Mouse (Mus musculus): Measurements from ENCODE around the gene Ankmy2. TPM values are rescaled to one million over a fixed set of nuclear protein-coding genes. Genes with fewer than 3 reads are reported as not detected.

The Ankmy2 gene
- polyA plus RNA-seq, 1 experiment, result 41.2 TPM

GRCm38 (mm10) chr12:36140401-36140800, 16.5 kb upstream of the Ankmy2 start:
- Histone ChIP-seq H3K27ac (ENCODE audit: insufficient read depth, low read length) (no peak overlapping the region), H3K4me3 (replicated peaks; ENCODE audit: insufficient read depth, low read depth, low read length) (no peak overlapping the region), H3K4me1 (ENCODE audit: control insufficient read depth, insufficient read depth, low read length) (peaks cover 7% of the 10 kb centered on the region), H3K27me3 (ENCODE audit: control insufficient read depth, insufficient read depth, low read length) (no peaks in the 10 kb centered on the region)
- peak in 1 of 2 experiments; percentile 35 for DNase-seq
- TF ChIP-seq POLR2A (IDR thresholded peaks at IDR 0.05; ENCODE audit: borderline replicate concordance, insufficient read depth, low read length), result no peak
- no peak for TF ChIP-seq CTCF (IDR thresholded peaks at IDR 0.05; ENCODE audit: borderline replicate concordance, insufficient read depth, low read depth, low read length)
- WGBS, result 17% methylated on average over 6 of the region's 6 CpGs

- no peak for DNase-seq
- peaks cover 5% of the 10 kb centered on the region for H3K4me1 ChIP-seq (ENCODE audit: control insufficient read depth, insufficient read depth, low read length)
- H3K27me3 ChIP-seq (ENCODE audit: control insufficient read depth, insufficient read depth, low read length), result no peaks in the 10 kb centered on the region; the same call in 1 of the 2 replicates
- no peak for TF ChIP-seq CTCF (IDR thresholded peaks at IDR 0.05; ENCODE audit: borderline replicate concordance, insufficient read depth, low read depth, low read length)
- no peak for TF ChIP-seq POLR2A (IDR thresholded peaks at IDR 0.05; ENCODE audit: borderline replicate concordance, insufficient read depth, low read length)
- no peak overlapping the region for H3K27ac ChIP-seq (ENCODE audit: insufficient read depth, low read length)
- no peak overlapping the region for H3K4me3 ChIP-seq (replicated peaks; ENCODE audit: insufficient read depth, low read depth, low read length)
- WGBS, result 95% methylated on average over 3 of the region's 3 CpGs
Observed at GRCm38 (mm10) chr12:36146230-36147011, 10.5 kb upstream of the Ankmy2 start.

DNA sequence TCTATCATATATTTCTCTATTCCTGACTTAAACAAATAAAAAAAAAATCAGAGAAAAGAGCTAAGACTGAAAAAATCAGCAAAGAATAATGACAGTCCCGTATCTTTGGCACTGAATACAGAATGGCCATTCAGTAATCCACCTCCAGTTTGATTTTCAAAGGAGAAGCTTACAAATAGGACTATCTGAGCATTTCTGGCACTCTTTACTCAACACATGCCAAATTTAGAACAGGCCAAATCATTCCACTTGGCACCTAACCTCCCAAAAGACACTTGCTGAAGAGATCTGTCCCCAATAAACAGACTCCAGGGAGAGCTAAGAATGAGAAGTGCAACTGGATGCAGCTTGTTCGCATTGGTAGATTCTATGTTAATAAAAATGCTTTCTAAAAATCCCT, 6.6 kb upstream of the Ankmy2 start:
- peak; percentile 38 to 88 for DNase-seq
- TF ChIP-seq CTCF (IDR thresholded peaks at IDR 0.05; ENCODE audit: borderline replicate concordance, insufficient read depth, low read depth, low read length) (no peak), POLR2A (IDR thresholded peaks at IDR 0.05; ENCODE audit: borderline replicate concordance, insufficient read depth, low read length) (no peak)
- peaks cover 15% of the 10 kb centered on the region for H3K4me1 ChIP-seq (ENCODE audit: control insufficient read depth, insufficient read depth, low read length)
- no peak overlapping the region for H3K4me3 ChIP-seq (replicated peaks; ENCODE audit: insufficient read depth, low read depth, low read length)
- no peak overlapping the region for H3K27ac ChIP-seq (ENCODE audit: insufficient read depth, low read length)
- no peaks in the 10 kb centered on the region; the same call in 1 of the 2 replicates for H3K27me3 ChIP-seq (ENCODE audit: control insufficient read depth, insufficient read depth, low read length)
- 9% methylated on average over 2 of the region's 2 CpGs for WGBS

- H3K27ac ChIP-seq (ENCODE audit: insufficient read depth, low read length), result no peak overlapping the region
- DNase-seq, result no peak
- no peak overlapping the region for H3K4me3 ChIP-seq (replicated peaks; ENCODE audit: insufficient read depth, low read depth, low read length)
- peaks cover 15% of the 10 kb centered on the region for H3K4me1 ChIP-seq (ENCODE audit: control insufficient read depth, insufficient read depth, low read length)
- 49% methylated on average over 2 of the region's 2 CpGs for WGBS
- no peaks in the 10 kb centered on the region; the same call in 1 of the 2 replicates for H3K27me3 ChIP-seq (ENCODE audit: control insufficient read depth, insufficient read depth, low read length)
- TF ChIP-seq POLR2A (IDR thresholded peaks at IDR 0.05; ENCODE audit: borderline replicate concordance, insufficient read depth, low read length) (no peak), CTCF (IDR thresholded peaks at IDR 0.05; ENCODE audit: borderline replicate concordance, insufficient read depth, low read depth, low read length) (no peak)
Observed at GRCm38 (mm10) chr12:36150737-36151136, 6.2 kb upstream of the Ankmy2 start.

GRCm38 (mm10) chr12:36155141-36155641, 1.7 kb upstream of the Ankmy2 start:
- Histone ChIP-seq H3K27ac (ENCODE audit: insufficient read depth, low read length) (no peak overlapping the region), H3K27me3 (ENCODE audit: control insufficient read depth, insufficient read depth, low read length) (no peaks in the 10 kb centered on the region), H3K4me3 (replicated peaks; ENCODE audit: insufficient read depth, low read depth, low read length) (peak overlapping the region; percentile 92), H3K4me1 (ENCODE audit: control insufficient read depth, insufficient read depth, low read length) (peaks cover 14% of the 10 kb centered on the region)
- WGBS, result 8% methylated on average over 8 of the region's 8 CpGs
- TF ChIP-seq CTCF (IDR thresholded peaks at IDR 0.05; ENCODE audit: borderline replicate concordance, insufficient read depth, low read depth, low read length), result no peak
- no peak for TF ChIP-seq POLR2A (IDR thresholded peaks at IDR 0.05; ENCODE audit: borderline replicate concordance, insufficient read depth, low read length)
- DNase-seq, result peak; percentile 33 to 38

- Histone ChIP-seq H3K4me1 (ENCODE audit: control insufficient read depth, insufficient read depth, low read length) (peaks cover 12% of the 10 kb centered on the region), H3K27me3 (ENCODE audit: control insufficient read depth, insufficient read depth, low read length) (no peaks in the 10 kb centered on the region), H3K4me3 (replicated peaks; ENCODE audit: insufficient read depth, low read depth, low read length) (peak overlapping the region; percentile 92), H3K27ac (ENCODE audit: insufficient read depth, low read length) (peak overlapping the region; percentile 20; the same call in 1 of the 2 replicates)
- under 1% methylated on average over 33 of the region's 33 CpGs for WGBS
- TF ChIP-seq CTCF (IDR thresholded peaks at IDR 0.05; ENCODE audit: borderline replicate concordance, insufficient read depth, low read depth, low read length), result no peak
- TF ChIP-seq POLR2A (IDR thresholded peaks at IDR 0.05; ENCODE audit: borderline replicate concordance, insufficient read depth, low read length), result no peak
- DNase-seq, result no peak
Observed at GRCm38 (mm10) chr12:36156101-36156636, 745 bp upstream of the Ankmy2 start.

GRCm38 (mm10) chr12:36157304-36157637, 357 bp downstream of the Ankmy2 start:
- Histone ChIP-seq H3K4me1 (ENCODE audit: control insufficient read depth, insufficient read depth, low read length) (peaks cover 12% of the 10 kb centered on the region), H3K4me3 (replicated peaks; ENCODE audit: insufficient read depth, low read depth, low read length) (peak overlapping the region; percentile 92), H3K27ac (ENCODE audit: insufficient read depth, low read length) (peak overlapping the region; percentile 41; the same call in 1 of the 2 replicates), H3K27me3 (ENCODE audit: control insufficient read depth, insufficient read depth, low read length) (no peaks in the 10 kb centered on the region)
- DNase-seq, result no peak
- under 1% methylated on average over 14 of the region's 14 CpGs for WGBS
- TF ChIP-seq CTCF (IDR thresholded peaks at IDR 0.05; ENCODE audit: borderline replicate concordance, insufficient read depth, low read depth, low read length) (no peak), POLR2A (IDR thresholded peaks at IDR 0.05; ENCODE audit: borderline replicate concordance, insufficient read depth, low read length) (no peak)
